Mouse (Mus musculus): Measurements from ENCODE around the gene Igfals. TPM values are rescaled to one million over a fixed set of nuclear protein-coding genes. Genes with fewer than 3 reads are reported as not detected.
A peak's percentile ranks its signal among the peaks of the same experiment; 100 is the strongest.

Igfals gene
- total RNA-seq, 2 experiments from 2014 or later: 8.3 to 8.4 TPM

- intact Hi-C loops (cut with DNase I): no loop called here
- no peak for DNase-seq
Observed at GRCm38 (mm10) chr17:24858967-24859366, 6.8 kb upstream of the Igfals start.

- DNase-seq: no peak
- intact Hi-C loops (cut with DNase I): no loop called here
Observed at GRCm38 (mm10) chr17:24860076-24860475, 5.7 kb upstream of the Igfals start.

GRCm38 (mm10) chr17:24861785-24862184 lies 4.0 kb upstream of the Igfals start:
- intact Hi-C loops (cut with DNase I): no loop called here
- no peak for DNase-seq

GRCm38 (mm10) chr17:24867914-24868313 lies 2.1 kb downstream of the Igfals start:
- intact Hi-C loops (cut with DNase I): no loop called here
- DNase-seq: no peak

- intact Hi-C loops (cut with DNase I): no loop called here
- DNase-seq: no peak
Observed at GRCm38 (mm10) chr17:24873695-24874404, 8.1 kb downstream of the Igfals start.

- DNase-seq: no peak
- intact Hi-C loops (cut with DNase I): no loop called here
Observed at GRCm38 (mm10) chr17:24874405-24874745, 8.6 kb downstream of the Igfals start.

- intact Hi-C loops (cut with DNase I): no loop called here
- no peak for DNase-seq
Observed at GRCm38 (mm10) chr17:24874989-24875388, 9.2 kb downstream of the Igfals start.

- intact Hi-C loops (cut with DNase I): no loop called here
- DNase-seq: no peak
Observed at GRCm38 (mm10) chr17:24877336-24878116, 11.7 kb downstream of the Igfals start.

GRCm38 (mm10) chr17:24878117-24878397 lies 12.3 kb downstream of the Igfals start:
- DNase-seq: peak; percentile 65 to 77
- intact Hi-C loops (cut with DNase I): no loop called here

GRCm38 (mm10) chr17:24878531-24878930 lies 12.7 kb downstream of the Igfals start:
- intact Hi-C loops (cut with DNase I): no loop called here
- DNase-seq: no peak

- peak in 1 of 2 experiments; percentile 66 for DNase-seq
- intact Hi-C loops (cut with DNase I): loop anchor here (2.0 kb wide), 1 partner anchor 137 kb away; no protein-coding TSS in a partner anchor
Observed at GRCm38 (mm10) chr17:24881738-24882440, 16.1 kb downstream of the Igfals start.

GRCm38 (mm10) chr17:24884391-24884790 lies 18.6 kb downstream of the Igfals start:
- no peak for DNase-seq
- intact Hi-C loops (cut with DNase I): no loop called here

GRCm38 (mm10) chr17:24885356-24886133 lies 19.7 kb downstream of the Igfals start:
- no peak for DNase-seq
- intact Hi-C loops (cut with DNase I): no loop called here

GRCm38 (mm10) chr17:24886134-24886931 lies 20.5 kb downstream of the Igfals start, which contains the start of the genes Nubp2 and Spsb3:
TSS of gene Nubp2 (minus strand) at chr17:24886349.
TSS of gene Spsb3 (plus strand) at chr17:24886643.
- DNase-seq: peak; percentile 98
- intact Hi-C loops (cut with DNase I): no loop called here

GRCm38 (mm10) chr17:24886932-24887271 lies 21.1 kb downstream of the Igfals start:
- intact Hi-C loops (cut with DNase I): no loop called here
- no peak for DNase-seq

- DNase-seq: no peak
Observed at GRCm38 (mm10) chr17:24887291-24888080, 21.7 kb downstream of the Igfals start.

GRCm38 (mm10) chr17:24888862-24889261 lies 23.1 kb downstream of the Igfals start:
- DNase-seq: no peak
- intact Hi-C loops (cut with DNase I): no loop called here

More at GRCm38 (mm10) chr17:24887291-24888080, 21.7 kb downstream of the Igfals start:
- intact Hi-C loops (cut with DNase I): no loop called here

- no peak for DNase-seq
- intact Hi-C loops (cut with DNase I): no loop called here
Observed at GRCm38 (mm10) chr17:24890151-24891092, 24.6 kb downstream of the Igfals start.
